Mouse (Mus musculus) ES-CJ7 (cell line): ENCODE data around the gene Sumo3.

Source experiments
- DNase-seq: peaks from one replicate; pipeline ENCODE4 v3.0.0; 2011; ENCODE audit warnings: low read depth, low spot score

Gene Sumo3

GRCm38 (mm10) chr10:77626036-77626435 is 20.1 kb downstream of the Sumo3 start:
- DNase-seq: no peak

DNA sequence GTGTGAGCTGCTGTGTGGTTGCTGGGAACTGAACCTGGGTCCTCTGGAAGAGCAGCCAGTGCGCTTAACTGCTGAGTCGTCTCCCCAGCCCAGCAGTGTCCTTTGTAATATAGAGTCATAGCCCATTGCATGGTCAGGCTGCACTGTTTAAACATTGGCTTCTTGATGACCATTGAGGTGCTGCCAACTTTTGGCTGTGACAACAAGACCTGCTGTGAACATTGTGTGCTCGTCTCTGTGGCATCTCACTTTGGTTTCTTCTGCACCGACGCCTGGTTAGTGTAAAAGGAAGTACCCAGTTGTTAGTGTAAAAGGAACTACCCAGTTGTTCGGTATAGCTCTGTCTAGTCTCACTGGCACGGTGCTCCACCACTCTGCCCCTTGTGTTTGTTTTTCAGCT is 20.7 kb downstream of the Sumo3 start:
- no peak for DNase-seq

GRCm38 (mm10) chr10:77627497-77627896 is 21.6 kb downstream of the Sumo3 start:
- peak; percentile 80 for DNase-seq

DNA sequence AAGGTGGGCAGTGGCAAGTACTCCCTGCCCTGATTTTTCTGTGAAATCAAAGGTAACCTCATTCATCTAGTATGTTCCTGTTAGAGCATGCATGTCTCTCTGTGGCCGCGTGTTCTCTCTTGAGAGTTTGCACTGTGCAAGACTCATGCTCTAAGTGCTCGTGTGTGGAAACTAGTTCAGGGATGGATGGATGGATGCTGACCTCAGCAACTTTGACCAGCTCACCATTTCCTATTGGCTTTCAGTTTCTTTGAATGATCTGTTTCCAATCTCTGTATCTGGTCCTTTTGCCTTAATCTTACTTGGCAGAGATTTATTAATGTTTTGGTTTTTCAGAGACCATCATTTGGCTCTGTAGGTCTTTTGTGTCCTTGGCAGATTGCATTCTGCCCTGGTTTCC is 23.3 kb downstream of the Sumo3 start:
- no peak for DNase-seq

DNA sequence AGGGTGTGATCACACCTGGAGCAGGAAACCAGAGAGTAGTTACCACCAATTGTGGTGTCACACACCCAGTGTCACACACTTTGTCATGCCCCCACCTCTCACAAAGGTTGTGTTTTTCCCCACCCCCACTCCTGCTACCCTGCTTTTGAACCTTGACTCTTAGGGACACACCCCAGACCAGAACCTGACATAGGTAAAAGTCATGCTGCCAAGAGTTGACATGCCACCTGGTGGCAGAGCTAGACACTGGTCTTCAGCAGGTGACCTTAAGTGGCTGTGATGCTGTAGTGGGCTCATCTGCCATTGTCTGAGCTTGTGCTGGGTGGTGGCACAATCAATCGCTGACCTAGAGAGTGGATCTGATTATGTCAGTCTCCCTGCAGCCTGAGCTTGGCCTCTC is 24.1 kb downstream of the Sumo3 start:
- peak; percentile 41 for DNase-seq

DNA sequence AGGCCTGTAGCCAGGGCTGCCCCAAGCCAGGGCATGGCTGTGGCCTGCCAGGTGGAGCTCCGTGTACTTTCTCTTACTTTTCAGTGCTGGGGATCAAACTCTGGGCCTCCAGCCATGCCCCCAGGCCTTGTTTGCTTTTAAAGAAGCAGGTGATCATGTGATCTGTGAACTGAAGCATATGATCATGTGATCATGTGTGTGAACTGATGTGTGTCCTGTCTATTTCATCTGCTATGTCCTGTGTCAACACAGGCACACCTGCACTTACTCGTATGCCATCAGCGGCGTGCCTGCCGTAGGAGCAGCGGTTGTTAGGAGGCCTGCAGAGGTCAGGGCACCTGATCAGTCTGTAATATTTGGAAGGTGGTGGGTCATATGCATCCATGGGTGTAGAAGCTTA is 28.1 kb downstream of the Sumo3 start:
- no peak for DNase-seq

- DNase-seq: no peak
Measured at GRCm38 (mm10) chr10:77634452-77635231, 28.7 kb downstream of the Sumo3 start.

DNA sequence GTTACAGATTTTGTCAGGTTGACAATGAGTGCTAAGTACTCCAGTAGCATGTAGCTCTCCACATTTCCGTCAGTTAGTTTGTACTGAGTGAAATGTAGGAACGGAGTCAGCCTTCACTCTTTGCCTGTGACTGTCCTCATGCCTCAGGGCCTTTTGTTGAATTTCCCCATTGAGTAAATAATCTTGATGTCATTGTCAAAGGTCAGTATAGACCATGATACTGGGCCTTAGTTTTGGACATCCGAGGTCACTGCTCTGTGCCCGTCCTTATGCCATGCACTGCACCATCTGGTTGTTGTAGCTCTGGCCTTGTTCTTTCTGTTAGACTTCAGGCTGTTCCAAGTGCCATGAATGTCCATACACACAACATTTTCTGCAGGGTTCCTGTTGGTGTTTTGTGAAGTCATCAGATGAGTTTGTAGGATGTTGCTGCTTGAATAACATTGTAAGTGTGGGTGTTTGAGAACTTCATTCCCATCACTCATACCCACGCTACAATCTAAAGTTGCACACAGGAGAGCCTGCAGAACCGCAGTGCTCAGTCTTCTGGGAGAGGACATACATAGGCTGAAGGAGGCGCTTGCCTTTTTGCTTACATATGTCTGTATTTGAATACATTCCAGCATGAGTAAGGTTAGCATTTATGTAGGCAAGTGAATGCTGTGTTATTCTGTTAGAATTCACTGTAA is 30.5 kb downstream of the Sumo3 start:
- DNase-seq: no peak

- no peak for DNase-seq
Measured at GRCm38 (mm10) chr10:77638956-77639355, 33.1 kb downstream of the Sumo3 start.

GRCm38 (mm10) chr10:77643160-77643559 is 37.3 kb downstream of the Sumo3 start:
- no peak for DNase-seq

DNA sequence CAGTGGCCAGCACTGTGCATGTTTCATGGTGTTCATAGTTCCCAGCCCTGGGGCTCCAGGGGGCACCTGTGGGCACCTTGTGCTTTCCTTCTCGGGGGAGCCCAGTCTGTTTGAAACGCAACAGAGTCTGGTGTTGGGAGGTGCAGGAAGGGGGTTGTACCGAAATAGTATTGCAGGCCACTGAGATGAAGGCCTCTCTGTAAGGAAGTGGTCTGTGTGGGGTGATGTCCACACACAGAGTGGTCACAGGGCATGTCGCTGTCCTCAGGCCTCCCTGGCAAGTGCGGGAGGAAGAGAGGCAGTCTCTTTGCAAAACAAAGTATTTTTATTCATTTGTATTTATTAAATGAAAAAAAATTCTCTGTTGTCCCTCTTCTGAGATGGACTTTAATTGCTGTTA is 39.7 kb downstream of the Sumo3 start:
- no peak for DNase-seq

DNA sequence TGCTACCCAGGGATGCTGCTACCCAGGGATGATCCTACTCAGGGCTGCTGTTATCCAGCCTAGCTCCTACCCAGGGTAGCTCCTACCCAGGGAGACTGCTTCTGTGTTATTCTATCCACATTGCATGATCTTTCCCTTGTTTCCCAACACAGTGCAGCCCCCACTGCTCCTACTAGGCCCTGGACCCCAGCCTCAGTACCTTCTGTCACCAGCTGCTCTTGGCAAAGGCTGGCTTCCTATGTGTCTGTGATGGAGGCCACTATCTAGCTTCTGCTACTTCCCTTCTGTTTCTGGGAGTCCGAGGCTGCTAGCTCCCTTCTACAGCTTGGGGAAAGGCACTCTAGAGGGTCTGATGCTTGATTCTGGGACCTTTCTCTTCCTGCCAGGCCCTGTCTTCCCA is 41.6 kb downstream of the Sumo3 start:
- DNase-seq: no peak

- no peak for DNase-seq
Measured at GRCm38 (mm10) chr10:77647901-77648300, 42.0 kb downstream of the Sumo3 start.

DNA sequence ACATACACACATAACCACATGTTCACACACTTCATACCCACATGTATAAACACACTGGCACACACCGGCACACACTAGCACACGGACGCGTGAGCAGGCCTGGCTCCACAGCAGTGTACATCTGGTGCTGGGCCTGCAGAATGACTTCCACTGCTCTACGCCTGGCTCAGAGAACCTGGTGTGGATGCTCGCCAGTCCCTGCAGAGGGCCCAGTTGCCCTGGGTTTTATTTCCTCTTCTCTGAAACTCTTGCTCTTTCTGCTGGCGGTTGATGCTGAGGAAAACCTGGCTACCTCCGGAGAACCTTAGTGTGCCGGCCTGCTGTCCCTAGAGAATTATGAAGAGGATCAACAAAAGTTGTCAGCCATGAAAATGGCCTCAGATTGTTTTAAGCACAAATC is 46.1 kb downstream of the Sumo3 start:
- no peak for DNase-seq

DNA sequence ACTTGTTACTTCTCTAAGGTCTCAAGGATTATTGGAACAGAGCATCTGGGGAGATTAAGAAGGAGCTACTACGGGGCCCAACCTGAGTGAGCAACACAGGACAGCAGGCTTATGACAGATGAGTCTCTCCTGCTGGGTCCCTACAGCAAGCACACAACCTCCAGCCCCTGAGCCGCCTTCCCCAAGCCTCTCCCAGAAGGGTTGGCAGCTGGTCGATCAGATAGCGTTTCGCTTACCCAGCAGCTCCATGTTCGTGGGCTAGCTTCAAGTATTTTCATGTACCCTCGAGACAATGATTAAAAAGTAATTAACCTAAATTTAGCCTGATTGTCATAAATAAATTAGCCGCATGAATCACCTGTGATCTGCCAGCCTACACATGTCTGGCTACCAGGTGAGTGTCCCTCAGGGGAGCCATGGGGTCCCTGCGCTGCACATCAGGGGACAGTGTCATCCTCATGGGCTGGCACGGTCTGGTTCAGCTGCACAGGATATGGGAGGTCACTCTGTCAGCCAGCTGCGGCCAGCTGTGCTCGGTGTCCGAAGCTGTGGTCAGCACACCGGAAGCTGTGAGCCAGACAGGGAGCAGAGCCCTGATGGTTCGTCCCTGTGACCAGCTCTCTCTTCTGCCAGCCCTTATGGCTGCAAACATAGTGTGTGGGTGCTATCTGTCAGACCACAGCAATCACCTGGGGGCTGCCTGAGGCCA is 52.5 kb downstream of the Sumo3 start:
- no peak for DNase-seq

DNA sequence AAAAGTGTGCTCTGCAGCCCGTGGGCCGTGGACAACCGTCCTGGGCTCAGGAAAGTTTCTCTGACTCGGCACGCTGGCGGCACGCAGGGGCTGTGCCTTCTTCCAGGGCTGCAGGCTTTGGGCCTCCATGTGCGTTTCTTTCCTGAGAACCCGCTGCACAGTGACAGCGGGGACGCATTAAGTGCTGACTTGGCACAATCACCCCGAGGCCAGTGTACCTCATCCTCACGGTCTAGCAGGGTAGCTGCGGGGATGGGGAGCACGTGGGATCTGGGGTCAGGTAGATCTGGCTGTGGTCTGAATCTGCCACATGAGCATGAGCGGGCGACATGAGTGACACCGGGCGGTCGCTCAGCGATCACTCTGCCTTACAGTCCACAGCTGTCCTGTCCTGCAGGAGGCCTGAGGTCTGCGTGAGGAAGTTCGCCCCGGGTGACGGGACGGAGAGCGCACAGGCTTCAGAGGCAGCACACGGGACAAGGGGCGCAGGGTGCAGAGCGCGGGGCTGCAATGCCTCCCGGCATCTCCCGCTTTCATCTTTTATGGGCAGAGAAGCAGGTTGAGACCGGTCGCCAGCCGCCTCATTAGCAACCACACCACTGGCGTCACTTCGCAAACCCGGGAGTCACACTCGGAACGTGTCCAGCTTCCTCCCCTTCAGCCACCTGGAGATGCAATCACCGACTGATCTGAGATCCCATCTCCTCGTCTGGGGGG is 58.2 kb downstream of the Sumo3 start:
- peak; percentile 25 for DNase-seq

DNA sequence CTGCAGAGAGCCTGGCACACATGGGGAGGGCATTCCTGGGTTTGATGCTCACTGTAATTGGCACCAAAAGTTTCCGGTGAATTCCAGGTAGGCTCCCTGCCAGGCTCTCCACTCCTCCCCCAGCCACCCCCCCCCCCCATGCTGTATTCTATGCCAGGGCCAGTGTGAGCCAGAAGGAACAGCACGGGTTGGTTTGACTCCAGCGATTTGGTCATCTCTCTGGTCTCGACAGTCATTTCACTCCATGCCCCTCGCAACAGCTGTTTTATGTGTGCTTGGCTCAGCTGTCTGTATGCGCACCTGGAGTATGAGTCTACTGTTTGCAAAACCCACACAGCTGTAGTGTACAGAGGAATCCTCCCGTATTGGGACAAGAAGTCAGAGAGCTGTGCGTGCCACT is 60.4 kb downstream of the Sumo3 start:
- no peak for DNase-seq

DNA sequence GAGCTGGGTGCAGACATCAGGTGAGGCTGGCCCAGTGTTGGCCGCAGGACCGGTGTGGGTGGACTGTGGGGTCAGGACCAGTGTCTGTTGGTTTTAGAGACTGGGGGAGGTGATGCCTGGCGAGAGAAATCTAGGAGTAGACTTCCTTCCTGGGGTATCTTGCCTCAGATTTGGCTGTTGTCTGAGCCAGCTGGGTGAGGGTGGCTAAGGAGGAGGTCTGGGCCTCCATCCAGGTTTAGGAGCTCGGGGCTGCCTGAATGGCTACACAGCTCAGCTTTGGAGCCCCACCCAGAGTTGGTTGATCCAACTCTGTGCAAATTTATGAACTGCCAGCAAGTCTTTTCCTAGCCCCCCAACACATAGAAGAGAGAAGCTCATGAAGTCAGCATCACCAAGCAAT is 61.5 kb downstream of the Sumo3 start:
- no peak for DNase-seq
